Mouse (Mus musculus) limb, embryonic 12.5 days (tissue): ENCODE data around the gene Aff3. TPM values are rescaled to one million over a fixed set of nuclear protein-coding genes. Genes with fewer than 3 reads are reported as not detected.
A peak's percentile ranks its signal among the peaks of the same experiment; 100 is the strongest.

ENCODE experiments used
- ATAC-seq: fragments of 200-750 bp; cut with Nextera tagmentation; 2 replicates; pipeline ENCODE4 v1.8.0; 2017; ENCODE audit warnings: low read depth, moderate TSS enrichment; ENCODE audit not compliant: insufficient number of reproducible peaks, insufficient read depth, low FRiP score, low TSS enrichment
- H3K27ac ChIP-seq: fragments of 300-500 bp; sonication (generic); 2 replicates; pipeline ENCODE4 v1.5.1; 2016; ENCODE audit warnings: mild to moderate bottlenecking, moderate library complexity
- H3K27me3 ChIP-seq: fragments of 300-500 bp; sonication (generic); 2 replicates; pipeline ENCODE4 v1.6.1; 2016; ENCODE audit warnings: mild to moderate bottlenecking, moderate library complexity
- H3K36me3 ChIP-seq: fragments of 300-500 bp; sonication (generic); 2 replicates; pipeline ENCODE4 v1.6.1; 2016; ENCODE audit warnings: mild to moderate bottlenecking, moderate library complexity
- H3K4me1 ChIP-seq: fragments of 300-500 bp; sonication (generic); replicated peaks from 2 replicates; pipeline ENCODE4 v1.6.1; 2016
- H3K4me2 ChIP-seq: fragments of 300-500 bp; sonication (generic); 2 replicates; pipeline ENCODE4 v1.6.1; 2016; ENCODE audit warnings: mild to moderate bottlenecking, moderate library complexity
- H3K4me3 ChIP-seq: fragments of 300-500 bp; sonication (generic); replicated peaks from 2 replicates; pipeline ENCODE4 v1.5.1; 2016; ENCODE audit warnings: mild to moderate bottlenecking
- H3K9ac ChIP-seq: fragments of 300-500 bp; sonication (generic); replicated peaks from 2 replicates; pipeline ENCODE4 v1.6.1; 2016; ENCODE audit warnings: mild to moderate bottlenecking, moderate library complexity
- H3K9me3 ChIP-seq: fragments of 300-500 bp; sonication (generic); 2 replicates; pipeline ENCODE4 v1.6.1; 2016; ENCODE audit warnings: mild to moderate bottlenecking, moderate library complexity
- WGBS: fragments of 180-500 bp; shearing (Covaris S2); methylation state at CpG from one replicate; pipeline ENCODE4 v1.1.7; 2016; 5-methylcytosine and 5-hydroxymethylcytosine counted together
- polyA plus RNA-seq: library from polyadenylated mRNA; unstranded; fragments of >200 nt; fragmentation: Nextera tagmentation; extraction: Ambion mirVana; gene quantifications from 2 replicates; pipeline ENCODE4 v1.2.1, GENCODE M21; 2016

The Aff3 gene
- polyA plus RNA-seq, 1 experiment from 2014 or later, result 48.5 TPM

DNA sequence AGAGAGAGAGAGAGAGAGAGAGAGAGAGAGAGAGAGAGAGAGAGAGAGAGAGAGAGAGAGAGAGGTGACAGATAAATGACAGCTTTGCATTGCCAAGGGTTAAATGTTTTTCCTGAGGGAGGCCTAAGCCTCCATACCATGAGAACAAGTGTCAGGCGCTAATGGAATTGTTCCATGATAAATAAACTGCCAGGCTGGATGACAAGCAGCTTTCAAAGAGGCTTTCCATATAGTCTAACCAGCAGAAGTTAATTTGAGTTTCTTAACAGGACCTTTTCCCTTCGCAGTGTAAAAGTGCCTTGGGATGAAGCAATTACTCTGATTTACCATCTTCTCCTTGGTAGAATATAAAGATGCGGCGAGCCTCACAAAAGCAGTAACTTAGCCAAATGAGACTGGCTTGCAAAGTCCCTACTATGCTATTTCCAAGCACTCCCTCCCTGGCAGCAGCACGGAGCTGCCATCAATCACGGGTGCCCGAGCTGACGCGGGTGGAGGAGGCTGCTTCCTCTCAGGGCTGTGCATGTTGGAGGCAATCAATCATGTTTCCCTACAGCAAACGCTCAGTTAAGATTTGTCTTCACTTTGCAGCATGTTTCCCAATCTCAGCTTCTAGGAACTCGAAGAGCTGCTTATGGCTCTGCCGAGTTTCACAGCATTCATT, 119.3 kb downstream of the Aff3 start:
- no peak overlapping the region for H3K4me2 ChIP-seq
- peaks cover 10% of the 10 kb centered on the region; the same call in 1 of the 2 replicates for H3K36me3 ChIP-seq
- no peak overlapping the region for H3K4me3 ChIP-seq
- H3K9ac ChIP-seq, result no peak overlapping the region
- no peaks in the 10 kb centered on the region for H3K27me3 ChIP-seq
- WGBS, result 11% methylated on average over 12 of the region's 12 CpGs
- ATAC-seq, result no peak
- H3K4me1 ChIP-seq, result peaks cover 50% of the 10 kb centered on the region
- H3K9me3 ChIP-seq, result no peaks in the 10 kb centered on the region
- no peak overlapping the region for H3K27ac ChIP-seq

DNA sequence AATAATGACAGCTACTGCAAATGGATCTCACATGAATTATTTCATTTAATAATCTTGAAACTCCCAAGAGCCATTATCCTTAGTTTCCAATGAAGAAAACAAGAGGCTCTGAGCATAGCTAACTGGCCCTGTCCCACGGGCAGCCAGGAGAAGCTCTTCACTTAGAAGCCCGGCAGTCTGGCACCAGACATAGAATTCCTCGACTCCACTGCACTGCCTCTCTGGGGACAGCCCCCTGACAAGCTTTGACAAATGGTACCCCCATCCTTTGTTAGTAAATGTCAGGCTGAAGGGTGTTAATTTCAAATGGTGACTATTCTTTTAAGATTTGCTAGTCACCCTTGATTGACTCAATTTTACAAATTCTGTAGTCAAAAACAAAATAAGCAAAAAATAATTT, 120.3 kb downstream of the Aff3 start:
- Histone ChIP-seq H3K4me2 (no peak overlapping the region), H3K36me3 (peaks cover 10% of the 10 kb centered on the region; the same call in 1 of the 2 replicates), H3K9ac (no peak overlapping the region), H3K27me3 (no peaks in the 10 kb centered on the region), H3K27ac (no peak overlapping the region), H3K9me3 (no peaks in the 10 kb centered on the region), H3K4me1 (peaks cover 46% of the 10 kb centered on the region), H3K4me3 (no peak overlapping the region)
- no peak for ATAC-seq
- WGBS, result 38% methylated on average over 3 of the region's 3 CpGs

GRCm38 (mm10) chr1:38541536-38541935, 123.2 kb downstream of the Aff3 start:
- no peaks in the 10 kb centered on the region for H3K9me3 ChIP-seq
- H3K27ac ChIP-seq, result no peak overlapping the region
- H3K4me2 ChIP-seq, result no peak overlapping the region
- H3K27me3 ChIP-seq, result no peaks in the 10 kb centered on the region
- H3K4me1 ChIP-seq, result peaks cover 42% of the 10 kb centered on the region
- 77% methylated on average over 4 of the region's 4 CpGs for WGBS
- H3K9ac ChIP-seq, result no peak overlapping the region
- H3K36me3 ChIP-seq, result peaks cover 16% of the 10 kb centered on the region
- ATAC-seq, result no peak
- no peak overlapping the region for H3K4me3 ChIP-seq

DNA sequence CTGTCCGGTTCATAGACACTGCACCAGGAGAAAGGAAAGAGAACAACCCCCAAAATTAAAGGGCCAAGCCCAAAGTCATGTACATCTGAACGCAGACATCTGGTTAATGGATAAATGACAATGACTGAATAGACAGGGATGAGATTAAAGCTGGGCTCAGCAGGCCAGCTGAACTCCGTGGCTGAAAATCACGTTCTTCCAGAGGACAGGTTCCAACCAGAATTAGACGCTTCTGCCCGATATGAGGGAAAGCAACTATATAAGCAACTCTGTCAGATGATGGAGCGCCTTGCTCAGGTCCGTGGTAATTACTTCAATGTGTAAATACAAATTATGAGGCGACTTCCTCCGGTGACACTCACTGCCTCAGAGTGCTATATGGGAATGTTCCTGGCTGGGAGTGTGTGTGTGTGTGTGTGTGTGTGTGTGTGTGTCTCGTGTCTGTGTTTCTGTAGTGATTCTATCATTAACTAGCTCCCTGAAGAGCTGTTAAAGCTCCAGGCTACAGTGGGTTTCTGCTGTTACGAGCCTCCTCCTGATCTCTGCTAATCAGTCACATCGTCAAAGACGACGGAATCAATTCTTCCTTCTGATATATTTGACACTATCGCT, 127.7 kb downstream of the Aff3 start:
- no peak overlapping the region for H3K9ac ChIP-seq
- H3K27ac ChIP-seq, result no peak overlapping the region
- ATAC-seq, result no peak
- H3K4me3 ChIP-seq, result no peak overlapping the region
- H3K4me1 ChIP-seq, result peaks cover 27% of the 10 kb centered on the region
- H3K9me3 ChIP-seq, result no peaks in the 10 kb centered on the region
- WGBS, result 50% methylated on average over 16 of the region's 16 CpGs
- peaks cover 37% of the 10 kb centered on the region for H3K36me3 ChIP-seq
- H3K27me3 ChIP-seq, result no peaks in the 10 kb centered on the region
- H3K4me2 ChIP-seq, result no peak overlapping the region

DNA sequence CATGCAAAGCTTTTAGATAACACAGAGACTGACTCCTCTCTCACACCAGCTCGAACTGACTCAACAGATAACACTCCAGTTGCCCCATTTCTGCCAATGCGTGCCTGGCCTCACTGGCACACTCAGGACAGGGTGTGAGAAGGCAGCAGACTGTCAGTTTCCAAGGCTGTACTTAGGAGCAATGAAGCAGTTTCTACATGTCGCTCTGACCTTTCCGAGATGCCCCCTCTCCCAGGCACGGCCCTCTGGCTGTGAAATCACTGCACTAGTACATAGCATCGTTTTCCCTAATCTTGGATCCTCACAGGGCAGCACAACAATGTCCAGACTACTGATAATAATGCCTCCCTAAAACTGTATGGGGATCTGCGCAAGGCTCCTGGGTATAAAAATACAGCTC, 132.2 kb downstream of the Aff3 start:
- Histone ChIP-seq H3K4me3 (no peak overlapping the region), H3K4me1 (peaks cover 36% of the 10 kb centered on the region), H3K27ac (no peak overlapping the region), H3K36me3 (peaks cover 48% of the 10 kb centered on the region), H3K27me3 (no peaks in the 10 kb centered on the region), H3K9me3 (no peaks in the 10 kb centered on the region), H3K9ac (no peak overlapping the region), H3K4me2 (no peak overlapping the region)
- WGBS, result 89% methylated on average over 7 of the region's 7 CpGs
- no peak for ATAC-seq

GRCm38 (mm10) chr1:38528607-38529006, 136.1 kb downstream of the Aff3 start:
- peaks cover 27% of the 10 kb centered on the region for H3K4me1 ChIP-seq
- no peak for ATAC-seq
- H3K9ac ChIP-seq, result no peak overlapping the region
- peaks cover 54% of the 10 kb centered on the region for H3K36me3 ChIP-seq
- H3K27ac ChIP-seq, result peak overlapping the region; percentile 66
- H3K4me2 ChIP-seq, result no peak overlapping the region
- no peaks in the 10 kb centered on the region for H3K27me3 ChIP-seq
- no peak overlapping the region for H3K4me3 ChIP-seq
- no peaks in the 10 kb centered on the region for H3K9me3 ChIP-seq
- WGBS, result 86% methylated on average over 5 of the region's 5 CpGs

GRCm38 (mm10) chr1:38526568-38526967, 138.2 kb downstream of the Aff3 start:
- Histone ChIP-seq H3K9ac (no peak overlapping the region), H3K4me1 (peaks cover 27% of the 10 kb centered on the region), H3K9me3 (no peaks in the 10 kb centered on the region), H3K36me3 (peaks cover 64% of the 10 kb centered on the region), H3K4me2 (no peak overlapping the region), H3K27ac (no peak overlapping the region), H3K4me3 (no peak overlapping the region), H3K27me3 (no peaks in the 10 kb centered on the region)
- ATAC-seq, result no peak
- 88% methylated on average over 5 of the region's 5 CpGs for WGBS

- Histone ChIP-seq H3K36me3 (peaks cover 52% of the 10 kb centered on the region), H3K9ac (no peak overlapping the region), H3K27me3 (no peaks in the 10 kb centered on the region), H3K4me2 (no peak overlapping the region), H3K9me3 (no peaks in the 10 kb centered on the region), H3K4me3 (no peak overlapping the region), H3K4me1 (peaks cover 4% of the 10 kb centered on the region), H3K27ac (no peak overlapping the region)
- ATAC-seq, result no peak
- 96% methylated on average over 11 of the region's 11 CpGs for WGBS
Observed at GRCm38 (mm10) chr1:38521651-38522050, 143.1 kb downstream of the Aff3 start.

- Histone ChIP-seq H3K27me3 (0 out of 2 replicates have a peak, but pooled peaks cover 3% of the 10 kb centered on the region), H3K4me1 (peaks cover 57% of the 10 kb centered on the region), H3K9ac (no peak overlapping the region), H3K4me3 (no peak overlapping the region), H3K9me3 (no peaks in the 10 kb centered on the region), H3K36me3 (peaks cover 4% of the 10 kb centered on the region), H3K27ac (no peak overlapping the region), H3K4me2 (no peak overlapping the region)
- 20% methylated on average over 1 of the region's 1 CpGs for WGBS
- no peak for ATAC-seq
Observed at GRCm38 (mm10) chr1:38516225-38516624, 148.5 kb downstream of the Aff3 start.

GRCm38 (mm10) chr1:38514634-38515011, 150.1 kb downstream of the Aff3 start:
- Histone ChIP-seq H3K27me3 (0 out of 2 replicates have a peak, but pooled peaks cover 3% of the 10 kb centered on the region), H3K9ac (no peak overlapping the region), H3K4me3 (no peak overlapping the region), H3K4me2 (no peak overlapping the region), H3K36me3 (no peaks in the 10 kb centered on the region), H3K27ac (no peak overlapping the region), H3K4me1 (peaks cover 73% of the 10 kb centered on the region), H3K9me3 (no peaks in the 10 kb centered on the region)
- WGBS, result 54% methylated on average over 4 of the region's 4 CpGs
- no peak for ATAC-seq

- ATAC-seq, result no peak
- H3K4me3 ChIP-seq, result no peak overlapping the region
- peaks cover 78% of the 10 kb centered on the region for H3K4me1 ChIP-seq
- H3K27me3 ChIP-seq, result 0 out of 2 replicates have a peak, but pooled peaks cover 3% of the 10 kb centered on the region
- H3K9me3 ChIP-seq, result no peaks in the 10 kb centered on the region
- H3K27ac ChIP-seq, result no peak overlapping the region
- no peak overlapping the region for H3K4me2 ChIP-seq
- WGBS, result 79% methylated on average over 12 of the region's 12 CpGs
- H3K36me3 ChIP-seq, result no peaks in the 10 kb centered on the region
- no peak overlapping the region for H3K9ac ChIP-seq
Observed at GRCm38 (mm10) chr1:38513970-38514633, 150.7 kb downstream of the Aff3 start.
